Mouse (Mus musculus): ENCODE results near the gene Foxn1. TPM values are rescaled to one million over a fixed set of nuclear protein-coding genes. Genes with fewer than 3 reads are reported as not detected.

Foxn1 gene
- not detected in 2 replicates for polyA plus RNA-seq (2012; rRNA removed)

DNA sequence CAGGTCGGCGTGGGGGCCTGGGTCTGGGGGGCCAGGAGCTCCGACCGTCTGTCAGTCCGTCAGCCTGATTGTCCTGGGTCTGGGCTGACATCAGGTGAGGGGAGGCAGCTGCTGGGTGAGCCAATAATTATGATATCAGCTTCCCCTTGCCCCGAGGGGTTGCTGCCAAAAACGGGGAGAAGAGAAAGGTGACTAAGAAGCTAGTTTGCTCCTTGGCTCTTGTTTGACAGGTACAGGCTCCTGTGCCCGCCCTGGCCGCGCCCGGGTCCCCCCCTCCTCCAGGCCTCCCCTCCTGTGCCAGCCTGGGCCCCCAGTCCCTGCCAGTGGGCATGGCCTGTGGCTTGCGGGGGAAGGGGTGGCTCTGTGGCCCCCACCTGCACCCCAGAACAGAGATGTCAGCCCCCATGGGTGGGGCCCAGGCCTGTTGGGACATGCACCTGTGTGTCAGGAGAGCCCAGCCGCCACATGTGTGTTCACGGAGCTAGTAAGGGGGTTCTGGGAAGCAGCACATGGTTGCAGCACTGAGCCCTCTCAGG is at the start of gene Foxn1:
TSS of gene Foxn1 (minus strand) at position 51 of the 536 bp plus-strand sequence.
- DNase-seq (ENCODE audit: extremely low spot score in 1 of 2, low spot score in 1 of 2), result no peak

DNA sequence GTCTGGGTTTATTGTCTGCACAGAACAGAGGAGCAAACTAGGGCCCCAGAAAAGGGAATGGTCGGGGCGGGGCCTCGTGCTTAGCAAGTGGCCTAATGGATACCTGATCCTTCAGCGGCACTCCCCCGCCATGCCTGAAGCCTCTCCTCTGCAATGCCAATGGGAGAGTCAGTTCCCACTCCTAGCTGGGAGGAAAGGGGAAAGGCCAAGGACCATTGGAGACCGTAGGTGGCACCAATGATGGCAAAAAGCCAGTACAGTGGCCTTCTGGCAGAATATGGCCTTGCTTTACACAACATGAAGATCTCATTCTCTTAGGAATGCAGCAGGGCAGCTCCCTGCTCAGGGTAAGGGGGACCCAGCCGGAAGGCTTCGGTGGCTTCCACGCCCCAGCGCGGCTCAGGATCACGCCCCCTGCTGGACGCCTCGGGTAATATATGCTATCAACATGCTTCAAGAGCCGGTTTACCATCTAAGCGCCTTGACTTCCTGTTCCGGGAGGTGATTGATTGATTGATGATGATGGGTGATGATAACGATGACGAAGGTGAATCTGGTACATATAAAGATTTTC is 49.5 kb upstream of the Foxn1 start:
- DNase-seq (ENCODE audit: extremely low spot score in 1 of 2, low spot score in 1 of 2), result no peak

DNA sequence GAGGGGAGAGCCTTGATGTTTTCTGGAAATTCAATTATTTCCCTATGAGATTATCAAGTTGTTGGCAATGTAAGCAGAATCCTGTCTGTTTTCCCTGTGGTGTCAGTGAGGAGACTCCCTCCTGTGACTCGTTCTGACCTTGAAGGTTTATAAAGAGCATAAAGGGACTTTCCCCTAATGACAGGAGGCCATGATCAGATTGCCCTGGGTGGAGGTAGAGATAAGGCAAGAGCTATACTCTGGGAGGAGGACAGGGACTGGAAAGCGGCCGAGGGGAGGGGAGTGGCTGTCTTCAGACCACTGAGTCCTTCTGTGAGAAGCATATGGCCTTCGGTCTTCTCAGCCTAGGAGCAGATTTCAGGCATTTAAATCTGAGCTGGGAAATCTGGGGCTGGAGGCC is 47.7 kb upstream of the Foxn1 start:
- no peak for DNase-seq (ENCODE audit: extremely low spot score in 1 of 2, low spot score in 1 of 2)

DNA sequence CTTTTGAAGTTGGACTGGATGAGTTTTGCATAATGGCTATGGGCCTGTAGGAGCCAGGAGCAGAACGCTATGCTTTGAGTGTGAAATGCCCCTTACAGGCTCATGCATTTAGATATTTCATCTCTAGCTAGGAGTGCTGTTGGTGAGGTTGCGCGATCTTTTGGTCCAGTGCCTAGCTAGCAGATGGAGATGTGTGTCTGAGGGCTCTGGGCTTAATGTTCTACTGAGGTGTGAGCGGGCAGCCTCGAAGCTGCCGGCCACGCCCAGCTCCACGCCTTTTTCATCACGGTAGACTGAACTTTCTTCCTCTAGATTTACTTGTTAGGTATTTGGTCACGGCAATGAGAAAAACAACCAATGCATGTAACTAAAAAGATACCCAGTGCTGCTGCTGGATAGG is 44.8 kb upstream of the Foxn1 start:
- DNase-seq (ENCODE audit: extremely low spot score in 1 of 2, low spot score in 1 of 2), result no peak

DNA sequence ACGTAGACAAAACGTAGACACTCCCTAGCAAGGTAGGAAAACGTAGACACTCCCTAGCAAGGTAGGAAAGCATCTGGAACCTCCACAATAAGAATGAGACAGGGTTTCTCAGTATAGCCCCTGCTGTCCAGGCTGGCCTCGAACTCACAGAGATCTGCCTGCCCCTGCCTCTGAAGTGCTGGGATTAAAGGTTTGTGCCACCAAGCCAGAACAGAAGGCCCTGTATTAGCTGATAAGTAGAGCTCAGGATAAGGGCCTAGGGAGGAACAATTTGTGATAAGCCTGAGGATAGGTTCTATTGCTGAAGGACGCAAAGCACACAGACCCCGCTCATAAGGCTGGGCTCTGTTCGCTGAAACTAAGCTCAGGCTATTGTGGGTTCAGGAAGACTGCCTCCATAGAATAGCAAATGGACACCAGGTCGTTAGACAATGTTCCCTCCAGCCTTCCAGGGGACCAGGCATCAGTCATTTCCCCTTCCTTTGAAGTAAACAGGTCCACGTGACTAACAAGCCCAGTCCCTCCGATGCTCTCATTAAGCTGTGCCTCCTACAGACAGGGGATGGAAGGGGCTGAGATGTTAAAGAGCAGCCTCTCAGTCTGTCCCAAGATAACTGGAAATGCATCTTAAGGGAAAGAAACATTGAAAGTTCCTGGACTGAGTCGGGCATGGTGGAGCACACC is 44.0 kb upstream of the Foxn1 start:
- DNase-seq (ENCODE audit: extremely low spot score in 1 of 2, low spot score in 1 of 2), result no peak

DNA sequence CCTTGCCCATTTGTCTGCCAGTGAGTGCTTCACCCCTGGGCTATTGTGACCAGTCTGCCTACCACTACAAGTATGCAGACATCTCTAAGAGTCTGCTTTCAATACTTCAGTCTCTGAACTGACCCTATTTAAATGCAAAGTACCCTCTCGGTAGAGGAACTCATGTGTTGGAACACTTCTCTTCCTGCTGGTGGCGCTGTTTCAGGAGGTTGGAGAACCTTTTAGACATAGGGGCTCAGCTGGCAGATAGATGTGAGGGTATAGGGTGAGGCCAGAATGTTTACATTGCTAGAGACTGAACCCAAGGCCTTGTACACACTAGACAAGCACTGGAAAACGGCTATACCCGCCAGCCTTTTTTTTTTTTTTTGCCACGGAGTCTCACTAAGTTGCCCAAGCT is 42.0 kb upstream of the Foxn1 start:
- no peak for DNase-seq (ENCODE audit: extremely low spot score in 1 of 2, low spot score in 1 of 2)

DNA sequence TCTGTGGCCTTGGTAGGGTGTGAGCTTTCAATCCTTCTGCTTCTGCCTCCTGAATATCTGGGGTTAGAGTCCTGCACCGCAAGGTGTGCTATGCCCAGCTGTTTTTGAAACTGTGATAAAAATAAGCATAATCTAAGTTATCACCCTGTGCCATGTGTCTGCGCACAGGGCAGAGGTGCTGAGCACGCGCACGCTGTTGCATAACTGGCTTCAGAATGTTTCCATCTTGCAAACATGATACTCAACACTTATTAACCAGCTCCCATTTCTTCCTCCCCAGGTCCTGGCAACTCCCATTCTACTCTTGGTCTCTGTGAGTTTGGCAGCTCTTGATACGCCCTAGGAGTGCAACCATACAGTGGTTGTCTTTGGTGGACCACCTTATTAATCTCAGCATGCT is 41.3 kb upstream of the Foxn1 start:
- no peak for DNase-seq (ENCODE audit: extremely low spot score in 1 of 2, low spot score in 1 of 2)

DNA sequence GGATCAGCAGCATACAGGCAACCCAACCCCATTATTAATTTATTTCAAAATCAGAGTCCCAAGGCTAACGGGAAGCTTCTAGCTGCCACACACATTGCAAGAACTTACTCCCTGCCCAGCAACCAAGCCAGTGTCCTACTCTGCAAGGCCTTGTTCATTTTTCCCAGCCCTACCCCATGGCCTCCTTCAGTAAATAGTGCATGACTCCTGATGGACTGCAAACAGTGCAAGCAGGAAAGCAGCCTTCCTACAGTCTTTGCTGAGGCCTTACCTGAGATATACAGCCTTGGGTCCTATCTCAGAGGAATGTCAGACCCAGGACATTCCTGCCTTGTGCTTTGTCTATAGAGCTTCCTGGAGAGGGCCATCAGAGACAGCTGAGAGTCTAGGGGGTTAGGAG is 39.2 kb upstream of the Foxn1 start:
- no peak for DNase-seq (ENCODE audit: extremely low spot score in 1 of 2, low spot score in 1 of 2)

DNA sequence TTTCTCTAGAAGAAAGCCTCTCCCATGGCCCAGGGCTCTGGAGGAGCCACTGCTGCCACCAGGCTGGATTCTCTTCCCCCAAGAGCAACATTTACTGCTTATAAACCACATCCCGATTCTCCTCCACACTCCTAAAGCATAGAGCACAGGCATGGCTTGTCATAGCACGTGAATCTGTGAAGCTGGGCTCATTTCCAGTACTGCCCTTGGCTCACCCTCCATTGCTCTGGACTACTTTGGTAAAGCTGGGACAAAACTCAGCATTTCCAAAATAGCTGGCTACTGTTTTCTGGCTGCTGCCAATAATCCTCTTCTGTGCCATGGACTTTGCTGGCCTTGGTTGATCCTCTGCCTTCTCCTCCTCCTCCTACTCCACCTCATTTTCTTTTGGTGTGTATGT is 38.0 kb upstream of the Foxn1 start:
- peak in 1 of 2 experiments; percentile 27 for DNase-seq (ENCODE audit: extremely low spot score in 1 of 2, low spot score in 1 of 2)

DNA sequence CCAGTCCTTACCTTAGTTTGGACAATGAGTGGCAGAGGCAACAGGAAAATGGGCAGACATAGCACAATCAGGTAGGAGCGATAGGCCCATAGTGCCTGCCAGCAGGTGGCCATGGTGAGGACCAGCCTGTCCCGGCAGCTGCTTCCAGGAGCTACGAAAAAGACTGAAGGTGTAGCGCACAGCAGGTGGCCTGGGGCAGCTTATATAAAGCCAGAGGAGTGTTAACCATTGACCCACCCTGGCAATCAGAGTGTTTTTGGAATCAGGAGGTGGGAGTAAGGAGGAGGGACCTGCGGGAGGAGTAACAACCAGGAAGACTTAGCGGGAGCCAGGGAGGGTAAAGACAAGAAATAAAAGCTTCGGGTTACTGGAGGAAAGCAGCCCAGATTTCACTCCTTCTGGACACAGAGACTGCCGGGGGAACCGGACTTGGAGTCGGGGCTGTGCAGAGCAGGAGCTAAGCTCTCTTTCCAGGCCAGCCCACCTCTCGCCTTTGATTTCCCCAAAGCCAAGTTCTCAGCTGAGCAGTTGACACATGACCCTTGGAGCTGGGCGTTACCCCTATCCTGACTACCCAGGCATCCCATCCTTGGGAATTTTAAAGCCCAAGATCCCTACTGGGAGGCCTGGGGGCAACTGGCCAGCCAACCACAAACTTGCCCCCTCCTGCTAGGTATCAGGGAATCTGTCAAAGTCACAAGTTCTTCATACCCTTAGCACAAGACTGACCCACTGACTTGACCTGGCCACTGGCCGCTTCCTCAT is 35.9 kb upstream of the Foxn1 start, which contains the start of gene Slc13a2:
TSS of gene Slc13a2 (minus strand) at position 163 of the 765 bp plus-strand sequence.
- no peak for DNase-seq (ENCODE audit: extremely low spot score in 1 of 2, low spot score in 1 of 2)

DNA sequence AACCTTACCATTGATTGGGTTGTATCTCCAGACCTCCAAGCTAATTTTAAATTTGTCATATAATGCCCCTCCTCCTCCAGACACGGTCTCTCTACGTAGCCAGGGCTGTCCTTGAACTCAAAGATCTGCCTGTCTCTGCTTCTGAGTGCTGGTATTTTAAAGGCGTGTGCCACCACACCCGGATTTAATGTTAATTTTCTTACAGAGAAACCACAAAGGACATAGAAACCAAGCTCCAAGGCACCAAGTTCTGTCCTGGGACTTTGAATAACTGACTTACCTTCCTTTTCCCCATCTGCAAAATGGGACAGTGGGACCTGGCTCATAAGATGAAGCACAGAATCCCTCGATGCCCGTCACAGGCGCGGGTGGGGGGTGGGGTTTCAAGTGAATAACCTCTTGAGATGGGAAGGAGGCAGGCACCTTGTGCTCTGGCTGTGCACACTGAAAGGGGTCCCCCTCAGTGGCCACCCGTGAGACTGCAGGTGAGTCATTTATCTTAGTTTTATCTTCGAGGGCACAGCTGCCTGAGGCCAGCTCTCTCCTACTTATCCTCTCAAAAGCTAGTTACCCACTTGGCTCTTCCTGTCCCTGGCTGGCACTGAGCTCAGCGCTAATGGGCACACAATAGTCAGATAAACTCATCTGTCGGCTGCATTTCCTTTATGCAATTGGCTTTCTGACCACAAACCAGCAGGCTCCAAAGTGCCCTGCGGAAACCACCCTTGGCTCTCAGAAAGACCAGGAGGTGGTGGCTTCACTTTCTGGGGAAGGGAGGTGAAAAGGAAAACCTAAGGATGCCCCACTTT is 35.0 kb upstream of the Foxn1 start:
- no peak for DNase-seq (ENCODE audit: extremely low spot score in 1 of 2, low spot score in 1 of 2)

DNA sequence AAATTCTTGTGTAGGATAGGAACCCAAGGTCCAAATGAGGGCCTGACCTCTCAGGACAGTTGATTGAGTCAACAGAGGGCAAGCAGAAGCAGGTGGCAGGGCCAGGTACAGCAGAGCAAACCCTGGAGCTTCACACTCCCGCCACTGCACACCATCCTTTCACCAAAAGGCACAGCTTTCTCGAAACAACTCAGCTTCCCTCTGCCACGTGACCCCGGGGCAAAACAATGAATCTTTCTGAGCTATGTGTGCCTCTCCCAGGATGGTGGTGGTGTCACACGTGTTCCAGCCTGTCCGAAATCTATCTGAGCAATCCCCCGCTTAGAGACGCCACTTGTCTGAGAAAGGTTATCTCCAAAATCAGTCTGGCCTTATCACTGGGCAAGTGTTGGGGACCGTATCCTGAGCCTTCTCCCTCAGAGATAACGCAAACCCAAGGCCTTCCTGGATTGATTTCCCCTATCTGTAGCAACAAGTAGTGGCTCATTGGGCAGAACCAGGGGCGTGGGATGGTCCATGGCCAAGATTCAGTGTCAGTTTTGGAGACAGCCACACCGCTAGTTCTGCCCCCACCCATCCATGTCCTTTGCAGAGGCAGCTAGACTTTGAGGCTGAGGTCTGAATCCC is 34.0 kb upstream of the Foxn1 start:
- DNase-seq (ENCODE audit: extremely low spot score in 1 of 2, low spot score in 1 of 2), result no peak

DNA sequence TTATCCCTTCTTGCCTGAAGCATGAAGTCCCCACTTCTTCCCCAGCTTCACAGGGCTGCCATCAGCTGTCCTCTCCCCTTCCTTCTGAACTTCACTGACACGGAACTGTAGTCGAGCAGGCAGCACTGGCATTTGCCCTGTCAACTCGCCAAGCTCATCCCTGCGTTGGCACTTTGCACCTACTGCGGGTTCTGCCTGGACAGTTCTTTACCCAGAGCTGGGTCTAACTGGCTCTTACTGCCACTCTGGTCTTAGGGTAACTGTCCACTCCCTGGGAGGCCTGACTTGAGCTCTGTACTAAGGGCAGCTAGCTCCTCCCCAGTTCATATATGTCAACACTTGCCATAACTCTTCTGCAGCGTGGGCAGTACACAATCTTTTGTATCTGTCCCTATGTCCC is 30.5 kb upstream of the Foxn1 start:
- no peak for DNase-seq (ENCODE audit: extremely low spot score in 1 of 2, low spot score in 1 of 2)

DNA sequence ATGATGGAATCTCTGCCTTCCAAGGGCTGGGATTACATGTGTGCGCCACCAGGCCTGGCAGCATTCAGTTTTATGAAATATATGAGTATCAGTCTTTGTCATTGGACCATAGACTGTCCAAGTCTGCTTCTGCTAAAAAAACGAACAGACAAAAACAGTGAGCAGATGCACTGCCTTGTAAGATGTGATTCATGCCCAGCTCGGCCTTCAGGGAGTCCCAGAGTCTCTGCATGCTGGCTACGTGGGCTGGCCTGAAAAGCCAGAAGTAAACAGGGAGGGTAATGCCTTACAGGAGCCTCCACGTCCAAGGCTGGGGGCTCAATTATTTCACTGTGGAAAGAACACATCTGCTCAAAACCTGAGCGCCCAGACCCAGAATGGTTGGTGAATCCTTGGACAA is 26.5 kb upstream of the Foxn1 start:
- DNase-seq (ENCODE audit: extremely low spot score in 1 of 2, low spot score in 1 of 2), result peak; percentile 5 to 22

DNA sequence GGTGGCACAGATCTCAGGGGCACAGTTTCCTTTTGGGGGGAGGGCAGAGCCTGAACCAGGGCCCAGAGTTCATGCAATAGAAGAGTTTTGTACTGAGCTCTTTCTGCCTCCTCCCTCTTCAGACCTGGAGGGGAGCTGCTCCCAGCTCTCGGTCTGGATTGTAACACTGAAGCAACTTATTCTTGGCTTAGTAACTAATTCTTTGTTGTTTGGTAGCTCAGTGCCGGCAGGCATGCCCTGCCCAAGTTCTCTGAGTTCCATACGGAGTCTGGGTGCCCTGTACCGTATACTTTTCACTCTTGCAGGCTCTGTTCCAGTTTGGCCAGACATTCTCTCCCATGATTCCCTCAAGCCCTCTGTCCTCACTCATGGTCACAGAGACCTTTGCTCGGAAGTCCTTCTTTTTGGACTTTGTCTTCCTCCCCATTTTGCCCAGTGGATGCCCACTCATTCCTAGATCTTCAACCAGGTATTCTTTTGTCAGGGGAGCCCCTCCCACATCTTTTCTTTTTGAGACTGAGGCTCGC is 26.0 kb upstream of the Foxn1 start:
- no peak for DNase-seq (ENCODE audit: extremely low spot score in 1 of 2, low spot score in 1 of 2)

DNA sequence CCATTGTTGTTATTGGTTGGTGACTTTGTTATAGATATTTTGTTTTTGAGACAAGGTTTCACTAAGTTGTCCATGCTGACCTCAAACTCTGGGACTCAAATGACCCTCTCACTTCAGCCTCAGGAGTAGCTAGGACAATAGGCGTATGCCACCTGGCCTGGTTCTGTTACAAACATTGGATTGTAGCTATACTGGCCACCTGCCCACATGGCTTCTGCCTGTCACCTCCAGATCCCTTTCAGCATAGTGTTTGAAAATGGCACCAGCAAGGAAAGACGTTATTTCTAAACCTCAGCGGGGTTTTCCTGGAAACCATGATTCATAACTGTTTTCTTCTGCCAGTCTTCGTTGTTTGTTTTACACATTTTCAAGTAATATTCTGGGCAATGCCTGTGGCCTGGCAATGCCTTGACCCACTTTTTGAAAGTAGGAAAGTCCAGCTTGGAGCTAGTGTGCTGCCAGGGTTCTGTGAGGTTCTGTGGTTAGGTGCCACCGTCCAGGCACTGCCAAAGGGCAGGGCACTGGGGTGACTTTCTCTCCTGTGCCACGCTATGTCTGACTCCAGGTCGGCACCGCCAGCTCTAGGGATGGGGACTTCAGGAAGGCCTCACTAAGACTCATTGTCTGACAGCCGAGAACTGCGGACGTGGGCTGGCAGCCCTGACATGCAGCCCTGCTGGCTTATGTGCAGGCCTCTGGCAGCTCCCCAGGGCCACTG is 25.4 kb upstream of the Foxn1 start:
- no peak for DNase-seq (ENCODE audit: extremely low spot score in 1 of 2, low spot score in 1 of 2)

DNA sequence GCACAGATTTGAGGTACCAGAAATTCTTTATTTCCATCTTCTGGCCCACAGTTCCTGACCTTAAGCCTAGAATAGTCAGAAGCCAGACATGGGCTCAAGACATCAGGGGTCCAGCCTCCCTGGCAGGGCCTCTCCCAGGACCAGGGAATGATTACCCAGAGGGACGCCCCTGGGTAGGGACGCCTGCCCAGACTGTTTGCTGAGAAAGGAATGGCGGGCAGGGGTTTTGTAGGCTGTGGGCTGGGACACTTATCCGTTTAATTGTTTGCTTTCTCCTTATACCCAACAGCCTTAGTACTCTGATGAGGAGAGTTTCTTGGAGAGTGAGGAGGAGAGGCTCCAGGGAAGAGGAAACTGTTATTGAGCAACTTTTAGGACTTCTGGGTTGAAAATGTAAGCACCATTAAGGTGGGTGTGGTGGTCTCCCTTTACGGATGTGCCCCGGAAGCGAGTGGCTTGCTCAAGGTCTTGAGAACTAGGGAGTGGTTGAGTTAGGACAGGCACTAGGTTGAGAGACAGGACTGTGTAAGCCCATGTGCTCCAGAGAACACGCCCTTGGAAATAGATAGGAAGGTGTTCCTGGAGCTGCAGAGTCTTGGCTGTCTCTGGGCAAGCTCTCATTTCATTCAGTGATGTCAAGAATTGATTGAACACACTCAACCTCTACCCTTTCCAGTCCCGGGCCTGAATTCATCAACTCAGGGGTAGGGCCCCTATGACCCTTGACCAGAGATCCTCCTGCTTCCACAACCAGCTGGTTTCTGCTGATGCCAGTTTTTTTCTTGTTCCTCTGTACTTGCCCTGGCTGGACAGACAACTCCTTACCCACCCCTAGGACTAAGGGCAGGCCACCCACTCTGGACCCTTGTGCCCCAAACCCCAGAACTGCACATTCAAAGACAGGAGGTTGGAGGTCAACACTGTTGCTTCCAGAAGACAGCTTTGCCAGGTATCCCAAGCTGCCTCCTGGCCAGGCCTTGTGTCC is 22.2 kb upstream of the Foxn1 start:
- DNase-seq (ENCODE audit: extremely low spot score in 1 of 2, low spot score in 1 of 2), result no peak

DNA sequence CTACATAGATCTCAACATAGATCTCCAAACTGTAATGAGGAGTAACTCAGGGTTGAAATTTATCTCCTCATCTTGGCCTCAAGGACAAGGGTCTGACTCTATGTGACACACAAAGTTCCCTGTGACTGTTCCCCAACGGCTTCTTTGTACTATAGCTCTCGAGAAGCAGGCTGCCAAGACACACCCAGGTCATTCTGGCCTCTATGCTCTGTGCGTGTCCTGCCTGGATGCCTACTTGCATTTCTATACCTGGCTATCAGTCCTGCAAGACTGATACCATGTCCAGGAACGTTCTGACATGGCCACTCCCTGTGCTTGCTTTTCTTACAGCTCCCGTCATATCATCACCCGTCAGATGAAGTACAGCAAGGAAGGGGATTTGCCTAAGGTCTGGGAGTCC is 15.7 kb upstream of the Foxn1 start:
- no peak for DNase-seq (ENCODE audit: extremely low spot score in 1 of 2, low spot score in 1 of 2)
